Mouse (Mus musculus) midbrain, embryonic 14.5 days (tissue): Measurements from ENCODE around the gene Dok7. TPM values are rescaled to one million over a fixed set of nuclear protein-coding genes. Genes with fewer than 3 reads are reported as not detected.

Source experiments
- ATAC-seq: fragments of 200-750 bp; cut with Nextera tagmentation; 2 replicates; pipeline ENCODE4 v1.8.0; 2017; ENCODE audit warnings: moderate number of reproducible peaks, moderate library complexity; ENCODE audit not compliant: low FRiP score, low TSS enrichment
- DNase-seq: peaks from one replicate; pipeline ENCODE4 v3.0.0-alpha.2; 2015
- H3K27ac ChIP-seq: fragments of 300-500 bp; sonication (generic); replicated peaks from 2 replicates; pipeline ENCODE4 v1.5.1; 2014; ENCODE audit warnings: mild to moderate bottlenecking, low read depth, low read length, moderate library complexity
- H3K27me3 ChIP-seq: fragments of 300-500 bp; sonication (generic); 2 replicates; pipeline ENCODE4 v1.6.1; 2014; ENCODE audit warnings: low read length, control low read depth, mixed read lengths; ENCODE audit not compliant: control insufficient read depth, insufficient read depth
- H3K36me3 ChIP-seq: fragments of 300-500 bp; sonication (generic); 2 replicates; pipeline ENCODE4 v1.6.1; 2014; ENCODE audit warnings: low read length, control low read depth; ENCODE audit not compliant: control insufficient read depth, insufficient read depth
- H3K4me1 ChIP-seq: fragments of 300-500 bp; sonication (generic); 2 replicates; pipeline ENCODE4 v1.6.1; 2014; ENCODE audit warnings: mild to moderate bottlenecking, antibody characterized with exemption, low read length, control low read depth; ENCODE audit not compliant: control insufficient read depth, insufficient read depth
- H3K4me2 ChIP-seq: fragments of 300-500 bp; sonication (generic); 2 replicates; pipeline ENCODE4 v1.6.1; 2014; ENCODE audit warnings: mild to moderate bottlenecking, low read length, moderate library complexity
- H3K4me3 ChIP-seq: fragments of 300-500 bp; sonication (generic); replicated peaks from 2 replicates; pipeline ENCODE4 v1.5.1; 2014; ENCODE audit warnings: low read depth, low read length
- H3K9ac ChIP-seq: fragments of 300-500 bp; sonication (generic); replicated peaks from 2 replicates; pipeline ENCODE4 v1.6.1; 2014; ENCODE audit warnings: mild to moderate bottlenecking, low read length, moderate library complexity
- H3K9me3 ChIP-seq: fragments of 300-500 bp; sonication (generic); 2 replicates; pipeline ENCODE4 v1.6.1; 2016; ENCODE audit warnings: low read length, control low read depth, mixed read lengths; ENCODE audit not compliant: control insufficient read depth
- WGBS: fragments of 180-500 bp; shearing (Covaris S2); extraction: QIAGEN DNeasy Blood & Tissue Kit; methylation state at CpG from one replicate; pipeline ENCODE4 v1.1.7; 2014; 5-methylcytosine and 5-hydroxymethylcytosine counted together
- microRNA-seq: library from miRNA; unstranded; fragments of <30 nt; microRNA quantifications from one replicate; pipeline ENCODE4, GENCODE M21; 2016
- polyA plus RNA-seq: library from polyadenylated mRNA; unstranded; fragments of >200 nt; fragmentation: Nextera tagmentation; extraction: Ambion mirVana; gene quantifications from 2 replicates; pipeline ENCODE4 v1.2.1, GENCODE M21; 2014

Gene Dok7
- polyA plus RNA-seq, 1 experiment from 2014 or later, result 3.6 TPM

GRCm38 (mm10) chr5:35134286-35134685, 77.7 kb downstream of the Dok7 start:
- Histone ChIP-seq H3K27me3 (no peaks in the 10 kb centered on the region), H3K27ac (no peak overlapping the region), H3K9ac (no peak overlapping the region), H3K4me3 (no peak overlapping the region), H3K4me1 (0 out of 2 replicates have a peak, but pooled peaks cover 4% of the 10 kb centered on the region), H3K36me3 (no peaks in the 10 kb centered on the region), H3K4me2 (no peak overlapping the region), H3K9me3 (no peaks in the 10 kb centered on the region)
- 62% methylated on average over 3 of the region's 3 CpGs for WGBS
- no peak for DNase-seq
- no peak for ATAC-seq

GRCm38 (mm10) chr5:35135903-35136302, 79.3 kb downstream of the Dok7 start:
- H3K4me3 ChIP-seq, result no peak overlapping the region
- ATAC-seq (no peak), DNase-seq (no peak)
- no peak overlapping the region for H3K27ac ChIP-seq
- no peaks in the 10 kb centered on the region for H3K36me3 ChIP-seq
- no peak overlapping the region for H3K4me2 ChIP-seq
- no peaks in the 10 kb centered on the region for H3K27me3 ChIP-seq
- no peak overlapping the region for H3K9ac ChIP-seq
- no peaks in the 10 kb centered on the region for H3K9me3 ChIP-seq
- 76% methylated on average over 5 of the region's 5 CpGs for WGBS
- H3K4me1 ChIP-seq, result 0 out of 2 replicates have a peak, but pooled peaks cover 4% of the 10 kb centered on the region

Small RNA genes within 50 kb of the gene (microRNA-seq; reads per million reads assigned to microRNA genes)
- gene Mir3097, result 11.6 reads per million, percentile 35 among the genes with 10 or more reads in this experiment

Other genes with a start within 250 kb of the Dok7 start
- 3.1 and 4.8 TPM in 2 replicates for gene Msantd1, start 148.8 kb upstream of the Dok7 start, polyA plus RNA-seq
- gene Rgs12, start 107.3 kb upstream of the Dok7 start, polyA plus RNA-seq, result 42.7 and 44.3 TPM in 2 replicates
- 0.61 and 1.1 TPM in 2 replicates for gene Hgfac, start 15.3 kb upstream of the Dok7 start, polyA plus RNA-seq
- 132 and 136 TPM in 2 replicates for gene Lrpap1, start 49.0 kb downstream of the Dok7 start, polyA plus RNA-seq
- gene Adra2c, start 221.6 kb downstream of the Dok7 start, polyA plus RNA-seq, result 0.46 and 0.50 TPM in 2 replicates